Mouse (Mus musculus) MN1 (cell line): Measurements from ENCODE around the gene Jade3.
A peak's percentile ranks its signal among the peaks of the same experiment; 100 is the strongest.
"Not testable (repeated sequence)": the region's sequence is repeated elsewhere in the genome, so short reads cannot be mapped to it uniquely, and the experiment has no call there.

Experiments
- DNase-seq: peaks from one replicate; pipeline ENCODE4 v3.0.0-alpha.2; 2016; ENCODE audit warnings: low spot score

Gene Jade3

GRCm38 (mm10) chrX:20425140-20425838 lies at the start of gene Jade3:
Gene Jade3, plus strand, starts transcription at chrX:20425688.
- DNase-seq: peak; percentile 90

- DNase-seq: no peak
Observed at GRCm38 (mm10) chrX:20379347-20380014, 46.0 kb upstream of the Jade3 start.

GRCm38 (mm10) chrX:20382260-20382659 lies 43.2 kb upstream of the Jade3 start:
- DNase-seq: no peak

GRCm38 (mm10) chrX:20387006-20387405 lies 38.5 kb upstream of the Jade3 start:
- DNase-seq: no peak

- DNase-seq: not testable (repeated sequence)
Observed at GRCm38 (mm10) chrX:20391964-20392363, 33.5 kb upstream of the Jade3 start.

GRCm38 (mm10) chrX:20392942-20393341 lies 32.5 kb upstream of the Jade3 start:
- no peak for DNase-seq

- DNase-seq: no peak
Observed at GRCm38 (mm10) chrX:20404068-20404467, 21.4 kb upstream of the Jade3 start.

GRCm38 (mm10) chrX:20406909-20407308 lies 18.6 kb upstream of the Jade3 start:
- no peak for DNase-seq

GRCm38 (mm10) chrX:20407676-20408075 lies 17.8 kb upstream of the Jade3 start:
- DNase-seq: no peak

- no peak for DNase-seq
Observed at GRCm38 (mm10) chrX:20411382-20411781, 14.1 kb upstream of the Jade3 start.

- no peak for DNase-seq
Observed at GRCm38 (mm10) chrX:20412221-20412620, 13.3 kb upstream of the Jade3 start.

GRCm38 (mm10) chrX:20414885-20415622 lies 10.4 kb upstream of the Jade3 start:
- no peak for DNase-seq

- peak; percentile 16 for DNase-seq
Observed at GRCm38 (mm10) chrX:20418461-20418860, 7.0 kb upstream of the Jade3 start.

GRCm38 (mm10) chrX:20419536-20419935 lies 6.0 kb upstream of the Jade3 start:
- DNase-seq: no peak

- DNase-seq: peak; percentile 49
Observed at GRCm38 (mm10) chrX:20425839-20426449, 456 bp downstream of the Jade3 start.

- no peak for DNase-seq
Observed at GRCm38 (mm10) chrX:20483213-20483612, 57.7 kb downstream of the Jade3 start.

- peak; percentile 20 for DNase-seq
Observed at GRCm38 (mm10) chrX:20497682-20498081, 72.2 kb downstream of the Jade3 start.

GRCm38 (mm10) chrX:20520290-20520939 lies 94.9 kb downstream of the Jade3 start:
- no peak for DNase-seq

GRCm38 (mm10) chrX:20521578-20521977 lies 96.1 kb downstream of the Jade3 start:
- DNase-seq: no peak

GRCm38 (mm10) chrX:20532621-20533020 lies 107.1 kb downstream of the Jade3 start:
- no peak for DNase-seq

- no peak for DNase-seq
Observed at GRCm38 (mm10) chrX:20543867-20544266, 118.4 kb downstream of the Jade3 start.

- no peak for DNase-seq
Observed at GRCm38 (mm10) chrX:20547609-20548008, 122.1 kb downstream of the Jade3 start.
